7 mouse cellular contexts compared by ENCODE assay signal in the genomic region with DNA sequence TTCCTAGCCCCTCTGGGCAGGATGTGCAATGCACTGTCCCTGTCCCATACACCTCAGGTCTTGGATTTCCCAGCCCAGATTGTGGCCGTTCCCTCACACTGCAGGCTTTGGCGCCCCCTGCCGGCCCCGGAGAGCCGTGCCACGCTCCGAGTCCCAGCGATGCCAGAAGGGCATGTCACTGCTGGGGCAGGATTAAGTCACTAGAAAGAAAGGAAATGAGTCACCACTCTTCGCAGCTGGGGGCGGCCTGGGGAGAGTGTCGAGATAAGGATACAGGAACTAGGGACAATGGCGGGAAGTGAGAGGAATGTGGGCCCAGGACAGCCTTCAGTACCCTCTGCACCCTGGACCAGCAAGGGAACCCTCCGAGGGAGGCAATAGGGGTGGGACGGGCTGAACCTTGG. TPM values are rescaled to one million over a fixed set of nuclear protein-coding genes. Genes with fewer than 3 reads are reported as not detected.
DNase-seq lines count a peak whose midpoint lies in the region; ATAC-seq and TF ChIP-seq lines count a peak whose summit lies in the region.

No protein-coding gene starts in this region.

- TF ChIP-seq POLR2A in kidney, adult 2 months (IDR thresholded peaks at IDR 0.05; ENCODE audit: low read depth, low read length): no peak
- TF ChIP-seq POLR2A in small intestine, adult 2 months (IDR thresholded peaks at IDR 0.05; ENCODE audit: low read depth, low read length): no peak

- DNase-seq in adrenal gland, postnatal 10 days: peak; percentile 99
- DNase-seq in embryonic facial prominence, embryonic 10.5 days (ENCODE audit: low spot score): peak; percentile 92
- DNase-seq in heart, adult 18-20 months: peak; percentile 96 to 99
- peak; percentile 96 for DNase-seq in kidney, adult 2 months
- DNase-seq in limb, embryonic 11.5 days (ENCODE audit: low spot score): peak; percentile 93

- H3K27ac ChIP-seq in embryonic facial prominence, embryonic 10.5 days (replicated peaks): 0 out of 2 replicates have a peak overlapping the region, but pooled peaks have one; percentile 40
- H3K27ac ChIP-seq in kidney, adult 2 months (ENCODE audit: insufficient read depth, low read depth, low read length): peak overlapping the region; percentile 54
- H3K27ac ChIP-seq in limb, embryonic 11.5 days (replicated peaks; ENCODE audit: low read depth, low read length): no peak overlapping the region
- no peak overlapping the region for H3K27ac ChIP-seq in midbrain, embryonic 13.5 days
- H3K27ac ChIP-seq in small intestine, adult 2 months (ENCODE audit: insufficient read depth, low read depth, low read length): peak overlapping the region; percentile 5; the same call in 1 of the 2 replicates

- 0 out of 2 replicates have a peak, but pooled peaks have one; percentile 35 for ATAC-seq in limb, embryonic 11.5 days (ENCODE audit: insufficient number of reproducible peaks, low FRiP score, low TSS enrichment, low read depth)
- ATAC-seq in midbrain, embryonic 13.5 days: peak; percentile 83

- WGBS in embryonic facial prominence, embryonic 10.5 days: 10% methylated on average over 14 of the region's 14 CpGs
- 11% methylated on average over 14 of the region's 14 CpGs for WGBS in kidney, adult 2 months
- 8% methylated on average over 13 of the region's 14 CpGs for WGBS in limb, embryonic 11.5 days
- 12% methylated on average over 14 of the region's 14 CpGs for WGBS in midbrain, embryonic 13.5 days
- WGBS in small intestine, adult 2 months: 8% methylated on average over 14 of the region's 14 CpGs

- TF ChIP-seq CTCF in kidney, adult 2 months (conservative IDR thresholded peaks at IDR 0.05; ENCODE audit: insufficient read depth, insufficient read length, low read depth, low read length): peak; percentile 94
- peak; percentile 96 for TF ChIP-seq CTCF in small intestine, adult 2 months (IDR thresholded peaks at IDR 0.05; ENCODE audit: extremely low read depth, insufficient read length, insufficient replicate concordance, low read depth, low read length)

- H3K27me3 ChIP-seq in embryonic facial prominence, embryonic 10.5 days (replicated peaks; ENCODE audit: low read depth, poor library complexity, severe bottlenecking): no peaks in the 10 kb centered on the region
- no peaks in the 10 kb centered on the region for H3K27me3 ChIP-seq in kidney, adult 2 months (replicated peaks; ENCODE audit: control insufficient read depth, insufficient read depth, low read length)
- H3K27me3 ChIP-seq in limb, embryonic 11.5 days (ENCODE audit: control insufficient read depth, insufficient read depth, low read length): no peaks in the 10 kb centered on the region
- no peaks in the 10 kb centered on the region for H3K27me3 ChIP-seq in midbrain, embryonic 13.5 days
- no peaks in the 10 kb centered on the region for H3K27me3 ChIP-seq in small intestine, adult 2 months (ENCODE audit: control insufficient read depth, insufficient read depth, low read length)

- no peak overlapping the region for H3K4me3 ChIP-seq in embryonic facial prominence, embryonic 10.5 days
- H3K4me3 ChIP-seq in kidney, adult 2 months (ENCODE audit: insufficient read depth, low read depth, low read length): no peak overlapping the region
- H3K4me3 ChIP-seq in limb, embryonic 11.5 days (ENCODE audit: low read depth, low read length): no peak overlapping the region
- no peak overlapping the region for H3K4me3 ChIP-seq in midbrain, embryonic 13.5 days (replicated peaks)
- H3K4me3 ChIP-seq in small intestine, adult 2 months (ENCODE audit: low read depth, low read length): no peak overlapping the region

- no peaks in the 10 kb centered on the region for H3K36me3 ChIP-seq in embryonic facial prominence, embryonic 10.5 days (replicated peaks)
- no peaks in the 10 kb centered on the region for H3K36me3 ChIP-seq in kidney, adult 2 months (ENCODE audit: control insufficient read depth, insufficient read depth, low read length)
- H3K36me3 ChIP-seq in limb, embryonic 11.5 days (ENCODE audit: control insufficient read depth, insufficient read depth, low read length): no peaks in the 10 kb centered on the region
- H3K36me3 ChIP-seq in midbrain, embryonic 13.5 days: no peaks in the 10 kb centered on the region
- H3K36me3 ChIP-seq in small intestine, adult 2 months (ENCODE audit: control insufficient read depth, insufficient read depth, low read length): no peaks in the 10 kb centered on the region

- no peak overlapping the region for H3K9ac ChIP-seq in limb, embryonic 11.5 days (ENCODE audit: low read length)
- H3K9ac ChIP-seq in midbrain, embryonic 13.5 days (replicated peaks): no peak overlapping the region

- H3K4me1 ChIP-seq in embryonic facial prominence, embryonic 10.5 days: 0 out of 2 replicates have a peak, but pooled peaks cover 8% of the 10 kb centered on the region
- H3K4me1 ChIP-seq in kidney, adult 2 months (ENCODE audit: control insufficient read depth, insufficient read depth, low read length): no peaks in the 10 kb centered on the region; the same call in 1 of the 2 replicates
- no peaks in the 10 kb centered on the region for H3K4me1 ChIP-seq in limb, embryonic 11.5 days (ENCODE audit: control insufficient read depth, insufficient read depth, low read length)
- 0 out of 2 replicates have a peak, but pooled peaks cover 2% of the 10 kb centered on the region for H3K4me1 ChIP-seq in midbrain, embryonic 13.5 days (replicated peaks)
- H3K4me1 ChIP-seq in small intestine, adult 2 months (ENCODE audit: control insufficient read depth, insufficient read depth, insufficient read length, low read length): peaks cover 11% of the 10 kb centered on the region

- H3K4me2 ChIP-seq in limb, embryonic 11.5 days (ENCODE audit: low read depth, severe bottlenecking): no peak overlapping the region
- H3K4me2 ChIP-seq in midbrain, embryonic 13.5 days (replicated peaks): no peak overlapping the region

- H3K9me3 ChIP-seq in embryonic facial prominence, embryonic 10.5 days: no peaks in the 10 kb centered on the region
- H3K9me3 ChIP-seq in limb, embryonic 11.5 days (ENCODE audit: control insufficient read depth, low read length): no peaks in the 10 kb centered on the region
- H3K9me3 ChIP-seq in midbrain, embryonic 13.5 days: no peaks in the 10 kb centered on the region

RNA-seq across cellular contexts. Expression of gene Wsb1, which starts 40.5 kb away (rescaled TPM):
- 10 to 100 TPM; 50.3 to 68.1 TPM for total RNA-seq in adrenal gland, postnatal 10 days (2021)
- polyA plus RNA-seq in embryonic facial prominence, embryonic 10.5 days (2016; fragmentation: Nextera tagmentation; extraction: Ambion mirVana): 270 and 301 TPM in 2 replicates
- total RNA-seq in heart, adult 18-20 months (2021): 10 to 100 TPM; 12.6 to 13.8 TPM
- 59.3 and 72.3 TPM in 2 replicates for polyA plus RNA-seq in kidney, adult 2 months (2012; rRNA removed)
- 376 and 418 TPM in 2 replicates for polyA plus RNA-seq in limb, embryonic 11.5 days (2014; fragmentation: Nextera tagmentation; extraction: Ambion mirVana)
- 517 and 614 TPM in 2 replicates for polyA plus RNA-seq in midbrain, embryonic 13.5 days (2015; fragmentation: Nextera tagmentation; extraction: Ambion mirVana)
- polyA plus RNA-seq in small intestine, adult 2 months (2012; rRNA removed): 24.3 and 47.5 TPM in 2 replicates

Comparison
In these comparisons a context has a peak if more than half of its experiments do, and no peak if none do; other contexts are left out.
1. H3K27ac ChIP-seq: peak in embryonic facial prominence, embryonic 10.5 days (single experiment), kidney, adult 2 months (single experiment) and small intestine, adult 2 months (single experiment); none in limb, embryonic 11.5 days (single experiment) and midbrain, embryonic 13.5 days (single experiment).
2. Peak in every context shown above with its lines, with median percentiles within 50 percentile points of each other: DNase-seq.